Mouse (Mus musculus) heart, adult 2 months (tissue): Measurements from ENCODE around the gene Lrrc34.

ENCODE experiments used
- CTCF ChIP-seq: fragments of 200-600 bp; IDR thresholded peaks from 2 replicates; pipeline ENCODE4 v1.8.1; 2022; ENCODE audit warnings: antibody characterized with exemption, mild to moderate bottlenecking, moderate library complexity
- EP300 ChIP-seq: fragments of 200-500 bp; IDR thresholded peaks from 2 replicates; pipeline ENCODE4 v1.6.1; 2011; ENCODE audit warnings: low read depth, low read length, control low read depth; ENCODE audit not compliant: insufficient read depth
- POLR2A ChIP-seq: fragments of 200-500 bp; IDR thresholded peaks from 2 replicates; pipeline ENCODE4 v1.6.1; 2011; ENCODE audit warnings: mild to moderate bottlenecking, low read depth, low read length, control low read depth; ENCODE audit not compliant: insufficient read depth

DNA sequence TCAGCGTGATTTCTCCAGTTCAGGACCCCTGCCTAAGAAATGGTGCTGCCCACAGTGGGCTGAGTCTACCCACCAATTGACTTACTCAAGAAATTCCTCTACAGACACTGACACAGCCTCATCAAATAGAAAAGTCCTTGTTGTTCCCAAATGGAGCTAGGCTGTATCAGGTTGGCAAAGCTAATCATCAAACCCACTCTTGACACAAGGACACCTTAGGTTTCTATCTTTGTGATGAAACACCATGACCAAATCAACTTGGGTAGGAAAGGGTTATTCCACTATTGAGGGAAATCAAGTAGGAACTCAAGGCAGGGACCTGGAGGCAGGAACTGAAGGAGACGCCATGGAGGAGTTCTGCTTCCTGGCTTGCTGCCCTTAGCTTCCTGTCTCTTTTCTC is 3.5 kb downstream of the Lrrc34 start, which contains the start of gene Lrriq4:
- TF ChIP-seq CTCF (no peak), POLR2A (no peak), EP300 (no peak)
